Mouse (Mus musculus) hindlimb bud, embryonic 11.5 days (tissue): ENCODE results near the gene Henmt1.

Experiments used
- DNase-seq: peaks from one replicate; pipeline ENCODE4 v3.0.0-alpha.2; 2012; ENCODE audit warnings: low read depth, low spot score; ENCODE audit errors: extremely low spot score

Gene Henmt1

DNA sequence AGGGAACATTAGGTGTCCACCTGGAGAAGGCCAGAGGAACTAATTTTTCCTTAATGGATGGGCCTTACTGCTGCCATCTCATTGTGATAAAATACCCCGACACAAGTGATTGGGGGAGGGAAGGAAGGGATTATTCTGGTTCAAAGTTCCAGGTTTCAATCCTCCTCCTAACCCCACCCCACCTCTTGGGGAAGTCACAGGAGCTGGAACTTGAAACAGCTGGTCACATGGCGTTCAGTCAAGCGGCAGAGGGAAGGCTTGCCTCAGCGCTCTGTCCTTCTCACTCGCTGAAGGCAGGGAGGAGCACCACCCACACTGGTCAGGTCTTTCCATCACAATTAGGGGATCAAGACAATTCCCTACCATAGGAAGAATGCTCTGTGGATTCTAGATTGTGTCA is 982 bp upstream of the Henmt1 start:
- DNase-seq, result no peak

DNA sequence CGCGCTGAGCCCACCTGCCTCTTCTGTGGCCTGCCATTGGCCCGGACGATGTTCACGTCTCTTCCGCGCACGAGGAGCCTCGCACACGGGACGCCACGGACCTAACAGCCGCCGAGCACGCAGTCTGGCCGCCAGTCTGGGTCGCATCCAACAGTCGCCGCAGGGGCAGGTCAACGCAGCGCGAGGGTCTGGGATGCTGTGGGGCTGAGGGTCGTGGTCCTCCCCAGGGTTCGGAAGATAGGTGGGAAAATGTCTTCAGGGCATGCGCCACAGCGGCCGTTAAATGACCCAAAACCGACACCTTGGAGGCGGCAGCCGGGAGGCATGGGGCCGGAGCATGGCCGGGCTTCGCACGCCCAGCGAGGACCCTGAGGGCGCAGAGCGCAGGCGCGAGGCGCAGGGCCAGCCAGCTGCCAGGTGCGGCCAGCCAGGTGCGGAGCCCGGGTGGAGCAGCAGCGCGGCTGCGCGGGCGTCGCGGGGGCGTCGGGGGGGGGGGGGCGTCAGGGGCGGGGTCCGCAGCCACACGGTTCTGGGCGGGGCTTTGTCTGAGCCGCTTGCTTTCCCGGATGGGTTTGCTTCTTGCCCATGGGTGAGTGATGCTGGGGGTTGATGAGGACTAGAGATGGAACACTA is 444 bp downstream of the Henmt1 start, which contains the start of gene Gm9857:
Gene Gm9857 (minus strand): TSS at position 445 of the 633 bp plus-strand sequence.
- DNase-seq, result no peak

DNA sequence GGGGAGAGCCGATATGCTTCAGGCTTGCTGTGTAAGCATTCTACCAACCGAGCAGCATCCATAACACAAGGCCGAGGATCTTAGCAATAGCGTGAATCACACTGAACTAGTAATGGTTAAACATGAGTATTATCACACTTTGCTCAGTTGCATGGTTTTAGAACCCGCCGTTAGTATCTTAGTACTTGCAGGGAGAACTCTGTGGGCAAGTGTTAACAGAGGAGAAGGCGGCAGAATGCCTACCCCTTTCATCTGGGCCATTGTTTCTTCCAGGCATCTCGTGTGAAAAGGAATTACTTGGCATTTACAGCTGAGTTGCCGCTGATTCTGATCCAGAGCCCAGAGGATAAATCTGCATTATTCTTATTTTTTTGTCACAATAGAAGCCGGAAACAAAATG is 1.3 kb downstream of the Henmt1 start:
- DNase-seq, result no peak

DNA sequence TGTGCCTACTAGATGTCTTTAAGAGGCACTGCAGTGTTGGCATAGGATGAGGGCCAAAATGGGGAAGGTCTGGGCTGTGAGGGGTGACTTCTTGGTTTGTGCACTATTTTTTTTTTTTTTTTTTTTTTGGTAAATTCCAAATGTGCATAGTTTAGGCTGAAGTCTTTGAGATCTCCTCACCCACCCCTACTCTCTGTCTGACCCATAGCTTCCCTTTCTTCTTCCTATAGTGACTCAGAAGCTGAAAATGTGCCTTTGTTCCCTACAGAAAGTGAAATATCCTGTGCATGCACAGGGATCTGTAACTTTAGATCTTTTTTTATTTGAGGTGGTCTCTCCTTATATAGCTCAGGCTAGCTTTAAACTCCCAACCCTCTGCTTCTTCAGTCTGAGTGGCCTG is 18.3 kb downstream of the Henmt1 start:
- no peak for DNase-seq

DNA sequence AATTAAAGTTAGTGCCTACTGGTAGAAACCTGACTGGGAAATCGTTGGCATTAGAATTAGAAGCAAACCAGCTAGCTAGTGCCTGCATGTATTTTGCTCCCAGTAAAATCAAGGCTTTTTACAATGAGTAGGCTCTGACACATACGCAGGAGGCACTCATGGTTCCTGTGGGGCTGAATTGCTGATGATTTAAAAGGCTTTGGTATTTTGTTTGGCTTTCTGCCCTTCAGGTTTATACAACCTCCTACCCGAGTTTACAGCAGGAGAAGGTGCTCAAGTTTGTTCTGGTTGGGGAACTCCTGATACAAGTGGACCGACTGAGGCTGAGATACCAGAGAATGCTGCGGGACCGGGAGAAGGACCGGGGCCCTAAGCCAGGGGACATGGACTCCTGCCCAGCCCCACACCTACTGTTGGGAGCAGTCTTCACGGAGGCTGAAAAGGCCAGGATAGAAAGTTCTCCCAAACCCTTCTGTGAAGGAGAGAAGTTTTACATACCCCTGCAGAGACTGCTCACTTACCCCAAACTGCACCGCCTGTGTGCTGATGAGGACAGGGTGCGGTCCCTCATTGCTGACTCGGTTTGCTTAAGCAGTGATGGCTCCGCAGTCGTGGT is 20.1 kb downstream of the Henmt1 start:
- DNase-seq, result no peak

- no peak for DNase-seq
These were observed 21.6 kb downstream of the Henmt1 start for GRCm38 (mm10) chr3:108961226-108961625.

DNA sequence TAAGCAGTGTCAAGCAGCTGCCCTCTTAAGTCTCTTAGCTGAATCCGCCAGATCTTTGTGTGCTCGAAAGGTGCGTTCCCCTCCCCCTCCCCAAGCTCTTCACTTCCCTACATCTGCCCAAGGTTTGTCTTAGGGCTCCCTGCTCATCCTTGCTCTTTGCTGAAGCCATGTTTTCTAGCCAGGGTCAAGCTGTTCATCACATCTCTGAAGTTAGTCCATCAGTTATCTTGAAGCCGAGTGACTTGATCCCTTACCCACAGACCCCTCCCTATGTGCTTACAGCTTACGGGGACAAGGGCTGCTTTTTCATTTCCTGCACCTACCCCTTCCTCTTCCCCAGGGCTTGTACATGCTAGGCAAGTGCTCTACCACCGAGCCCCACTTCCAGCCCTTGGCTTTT is 22.0 kb downstream of the Henmt1 start:
- DNase-seq, result no peak

GRCm38 (mm10) chr3:108963278-108963677 is 23.6 kb downstream of the Henmt1 start:
- DNase-seq, result no peak

DNA sequence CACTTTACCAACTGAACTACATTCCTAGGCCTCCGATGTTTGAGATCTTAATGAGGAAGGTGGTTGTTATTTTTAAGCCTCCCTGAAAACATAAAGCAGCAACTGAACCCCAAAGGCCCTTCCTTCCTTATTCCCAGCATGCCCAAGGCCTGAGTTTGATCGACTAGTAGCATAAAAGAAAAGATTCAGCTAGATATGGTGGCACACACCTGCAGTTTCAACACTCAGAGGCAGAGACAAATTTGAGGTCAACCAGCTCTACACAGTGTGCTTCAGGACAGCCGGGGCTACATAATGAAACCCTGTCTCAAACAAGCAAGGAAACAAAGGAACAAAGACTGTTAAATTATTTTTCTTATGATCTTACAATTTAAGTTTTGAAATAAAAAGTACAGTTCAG is 24.1 kb downstream of the Henmt1 start:
- DNase-seq, result no peak

DNA sequence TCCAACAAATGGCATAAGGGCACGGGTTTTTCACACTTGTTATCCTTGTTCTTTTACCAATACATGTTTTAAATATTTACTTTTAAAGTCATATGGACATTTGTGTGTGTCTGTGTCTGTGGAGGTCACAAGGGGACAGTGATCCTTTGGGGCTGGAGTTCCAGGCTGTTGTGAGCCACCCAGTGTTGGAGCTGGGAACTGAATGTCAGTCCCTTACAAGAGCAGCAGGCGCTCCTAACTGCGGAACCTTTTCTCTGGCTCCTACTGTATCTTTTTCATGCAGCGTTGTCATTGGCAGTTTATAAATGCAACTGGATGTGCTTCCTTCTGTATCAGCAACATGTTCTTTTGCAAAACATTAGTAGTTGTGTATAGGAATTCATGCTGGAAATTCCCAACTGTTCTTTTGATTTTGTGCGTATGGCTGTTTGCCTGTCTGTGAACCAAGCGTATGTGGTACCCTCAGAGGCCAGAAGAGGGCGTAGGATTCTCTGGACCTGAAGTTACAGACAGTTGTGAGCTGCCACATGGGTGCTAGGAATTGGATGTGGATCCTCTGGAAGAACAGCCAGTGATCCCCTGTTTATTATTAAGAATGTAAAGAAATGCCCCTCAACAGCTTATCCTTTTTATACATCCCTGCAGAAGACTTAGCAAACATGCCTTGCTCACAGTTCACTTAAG is 24.8 kb downstream of the Henmt1 start:
- DNase-seq, result no peak

GRCm38 (mm10) chr3:108966051-108966450 is 26.4 kb downstream of the Henmt1 start:
- DNase-seq, result no peak

DNA sequence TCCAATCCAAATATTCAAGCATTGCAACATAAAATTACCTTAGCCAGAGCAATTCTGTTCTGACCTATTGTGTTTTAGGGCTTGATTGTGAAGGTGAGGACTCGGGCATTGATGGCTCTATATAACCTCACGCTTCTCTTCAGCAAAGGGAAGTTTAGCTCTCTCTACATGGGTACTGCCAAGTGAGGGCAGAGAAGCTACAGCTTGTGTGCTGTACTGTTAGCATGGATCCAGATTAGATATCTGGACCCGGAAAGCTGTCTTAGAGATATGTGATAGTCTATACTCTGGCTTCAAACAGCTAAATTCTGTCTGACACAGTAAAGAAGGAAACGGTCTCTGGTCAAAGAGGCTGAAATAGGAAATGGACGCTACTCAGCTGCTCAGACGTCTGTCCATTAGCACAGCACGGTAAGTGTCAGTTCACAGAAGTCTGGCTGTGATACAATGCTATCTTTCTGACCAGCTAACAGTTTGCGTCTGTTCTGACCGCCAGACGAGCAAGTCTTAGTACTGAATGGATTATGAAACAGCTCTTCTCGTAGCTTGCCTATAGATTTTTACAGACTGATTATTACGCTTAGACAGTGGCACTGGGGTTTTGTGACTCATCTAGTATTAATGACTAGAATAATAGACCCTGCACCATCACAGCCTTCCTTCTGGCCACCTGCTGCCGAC is 34.4 kb downstream of the Henmt1 start:
- DNase-seq, result no peak

- no peak for DNase-seq
These were observed 35.3 kb downstream of the Henmt1 start for GRCm38 (mm10) chr3:108974920-108975485.

GRCm38 (mm10) chr3:108977340-108978030 is 37.8 kb downstream of the Henmt1 start:
- DNase-seq, result no peak

- no peak for DNase-seq
These were observed 42.3 kb downstream of the Henmt1 start for GRCm38 (mm10) chr3:108981946-108982345.

- no peak for DNase-seq
These were observed 44.3 kb downstream of the Henmt1 start for GRCm38 (mm10) chr3:108983989-108984388.

DNA sequence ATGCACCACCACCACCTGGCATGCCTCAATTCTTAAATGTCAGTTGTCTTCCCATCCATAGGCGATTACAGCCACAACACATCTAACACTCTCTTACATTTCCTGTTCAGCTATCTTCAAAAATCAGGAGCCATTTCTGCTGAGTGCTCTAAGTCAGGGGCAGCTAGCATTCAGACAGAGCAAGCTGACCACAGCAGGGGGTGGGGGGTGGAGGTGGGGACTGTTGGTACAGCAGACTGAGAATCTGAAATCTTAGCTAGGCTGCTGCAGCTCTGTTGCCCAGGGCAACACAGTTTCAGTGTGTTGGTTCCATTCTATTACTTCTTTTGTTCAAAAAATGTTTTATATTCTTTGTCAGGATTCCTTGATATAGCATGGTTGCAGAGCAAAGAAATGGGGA is 46.9 kb downstream of the Henmt1 start:
- no peak for DNase-seq

GRCm38 (mm10) chr3:108987009-108987659 is 47.5 kb downstream of the Henmt1 start:
- no peak for DNase-seq

GRCm38 (mm10) chr3:108989971-108990548 is 50.4 kb downstream of the Henmt1 start:
- no peak for DNase-seq

DNA sequence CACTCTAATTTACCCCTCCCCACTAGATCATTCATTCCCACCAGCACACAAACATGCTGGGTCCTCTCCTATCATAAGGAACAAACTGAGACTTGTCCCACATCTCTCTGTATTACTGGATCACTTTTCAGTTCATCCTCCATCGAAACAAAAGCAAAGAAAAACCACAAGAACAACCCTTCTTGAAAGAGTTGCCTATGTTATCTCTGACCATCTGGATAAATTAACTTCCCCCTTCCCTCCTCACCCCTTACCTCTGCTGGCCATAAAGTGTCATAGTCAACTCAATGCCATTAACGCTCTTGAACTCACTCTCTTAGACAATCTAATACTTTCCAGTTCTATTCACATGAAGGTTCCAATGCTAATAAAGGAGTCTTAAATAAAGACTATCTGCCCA is 54.8 kb downstream of the Henmt1 start:
- DNase-seq, result no peak
